Mouse (Mus musculus) B cell, adult 67 days (primary cell): ENCODE results near the gene Tarbp2. TPM values are rescaled to one million over a fixed set of nuclear protein-coding genes. Genes with fewer than 3 reads are reported as not detected.

ENCODE experiments used
- total RNA-seq, 2 experiments: library from RNA; stranded (reverse); gene quantifications; 4 replicates each; pipeline ENCODE4 v1.2.4; 2023

Gene Tarbp2
- 10 to 100 TPM; 50.8 to 57.4 TPM for total RNA-seq

DNA sequence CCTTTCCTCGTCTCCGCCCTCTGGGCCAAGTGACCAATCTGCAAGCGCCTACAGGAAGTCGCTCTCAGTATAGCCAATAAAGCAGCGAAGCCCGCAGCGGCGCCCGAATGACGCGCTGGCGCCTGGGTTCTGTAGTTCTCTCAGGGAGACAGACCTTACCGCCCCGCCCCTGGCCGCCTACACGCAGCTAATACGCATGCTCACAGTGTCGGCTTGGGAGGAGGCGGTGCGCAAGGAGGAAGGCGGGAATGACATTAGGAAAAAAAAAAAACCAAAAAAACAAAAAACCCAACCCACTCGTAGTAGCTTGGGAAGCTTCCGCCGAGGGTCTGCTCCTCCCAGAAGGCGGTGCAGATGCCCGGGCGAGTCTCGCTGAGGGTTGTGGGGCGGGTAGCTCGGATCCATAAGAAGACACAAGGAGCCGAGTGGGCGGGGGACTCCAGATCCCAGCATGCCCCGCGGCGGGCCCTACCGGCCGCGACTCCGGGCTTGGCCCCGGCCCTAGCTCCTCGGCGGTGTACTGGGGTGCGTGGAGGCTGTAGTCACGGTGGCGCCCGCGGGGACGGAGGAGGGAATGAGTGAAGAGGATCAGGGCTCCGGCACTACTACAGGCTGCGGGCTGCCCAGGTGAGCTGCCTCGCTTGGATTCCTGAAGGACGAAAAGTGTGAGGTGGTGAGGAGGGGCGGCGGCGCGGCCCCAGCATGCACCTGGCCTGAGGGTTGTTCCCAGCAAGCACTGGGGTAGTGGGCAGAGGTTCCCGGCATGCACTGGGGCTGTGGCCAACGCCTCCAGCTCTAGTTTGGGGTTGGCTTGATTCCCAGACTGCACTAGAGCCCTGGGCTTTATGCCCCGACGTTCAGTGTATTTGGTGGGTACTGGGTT is at the start of gene Tarbp2:
Tarbp2 (plus strand) TSS at position 217 of the 883 bp plus-strand sequence.

GRCm38 (mm10) chr15:102470183-102470604 is 47.8 kb upstream of the Tarbp2 start, which contains the start of gene Pcbp2:
Gene Pcbp2 (plus strand): TSS chr15:102470539.

GRCm38 (mm10) chr15:102503447-102503846 is 14.5 kb upstream of the Tarbp2 start, which contains the start of gene Gm10337:
Gene Gm10337 (plus strand): TSS chr15:102503722.

GRCm38 (mm10) chr15:102516728-102517404 is 1.1 kb upstream of the Tarbp2 start, which contains the start of gene Map3k12:
Gene Map3k12 (minus strand): TSS chr15:102517064.

DNA sequence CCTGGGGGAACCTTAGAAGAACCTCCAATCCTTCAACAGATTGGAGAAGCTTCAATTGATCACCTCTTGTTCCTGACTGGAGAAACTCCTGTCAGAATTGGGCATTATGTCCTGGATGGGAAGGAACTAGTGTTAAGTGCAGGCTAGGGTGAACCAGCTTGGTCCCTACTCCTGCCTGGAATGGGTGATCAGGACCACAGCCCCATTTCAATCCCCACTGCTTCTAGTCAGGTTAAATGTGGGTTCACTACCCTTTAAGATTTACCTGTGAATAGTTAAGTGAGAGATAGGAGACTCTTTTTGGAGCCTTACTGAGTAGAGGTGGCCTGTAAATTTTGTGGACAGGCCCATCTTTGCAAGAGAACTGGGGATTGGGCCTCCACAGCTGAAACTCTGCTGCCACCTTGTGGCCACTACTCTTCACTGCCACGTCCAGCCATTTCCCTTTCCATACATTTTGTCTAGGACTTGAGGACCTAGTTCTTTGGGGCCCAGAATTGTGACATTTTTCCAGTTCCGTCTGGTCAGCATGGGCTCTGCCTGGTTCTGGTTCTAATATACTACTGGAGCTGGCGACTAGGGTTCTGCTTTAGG is 7.0 kb downstream of the Tarbp2 start, which contains the start of gene Npff:
Npff (minus strand) TSS at position 51 of the 594 bp plus-strand sequence.

Other genes with a start within 250 kb of the Tarbp2 start
- not detected for gene Gm9918, start 247.6 kb upstream of the Tarbp2 start, total RNA-seq
- gene Mfsd5, start 238.7 kb upstream of the Tarbp2 start, total RNA-seq: 10 to 100 TPM; 28.8 to 32.5 TPM
- 1 to 10 TPM in 1 of 2 experiments, under 1 TPM in 1; 0.93 to 1.3 TPM for gene Espl1, start 221.9 kb upstream of the Tarbp2 start, total RNA-seq
- 100 to 1,000 TPM; 526 to 540 TPM for gene Pfdn5, start 192.1 kb upstream of the Tarbp2 start, total RNA-seq
- 10 to 100 TPM; 70.1 to 72.8 TPM for gene Myg1, start 186.5 kb upstream of the Tarbp2 start, total RNA-seq
- gene Aaas, start 167.4 kb upstream of the Tarbp2 start, total RNA-seq: 10 to 100 TPM; 60.7 to 62.9 TPM
- gene Sp7, start 151.0 kb upstream of the Tarbp2 start, total RNA-seq: not detected
- gene Sp1, start 112.0 kb upstream of the Tarbp2 start, total RNA-seq: 100 to 1,000 TPM; 183 TPM
- gene Amhr2, start 72.8 kb upstream of the Tarbp2 start, total RNA-seq: 1 to 10 TPM in 1 of 2 experiments, under 1 TPM in 1; 0.74 to 2.6 TPM
- 100 to 1,000 TPM in 1 of 2 experiments, 10 to 100 TPM in 1; 95.8 to 104 TPM for gene Prr13, start 59.2 kb upstream of the Tarbp2 start, total RNA-seq
- 100 to 1,000 TPM; 699 to 726 TPM for gene Pcbp2, start 47.7 kb upstream of the Tarbp2 start, total RNA-seq
- 1 to 10 TPM in 1 of 2 experiments, not detected in 1; 7.7 TPM for gene Gm10337, start 14.5 kb upstream of the Tarbp2 start, total RNA-seq
- 1 to 10 TPM; 1.3 TPM for gene Map3k12, start 1.1 kb upstream of the Tarbp2 start, total RNA-seq
- gene Npff, start 6.8 kb downstream of the Tarbp2 start, total RNA-seq: 10 to 100 TPM; 15.7 to 26.0 TPM
- 1 to 10 TPM; 2.4 to 3.2 TPM for gene Gm28047, start 106.9 kb downstream of the Tarbp2 start, total RNA-seq
- gene Atf7, start 107.3 kb downstream of the Tarbp2 start, total RNA-seq: 100 to 1,000 TPM; 146 to 155 TPM
- 1 to 10 TPM; 7.7 to 9.0 TPM for gene Atp5g2, start 154.2 kb downstream of the Tarbp2 start, total RNA-seq
- gene Calcoco1, start 204.0 kb downstream of the Tarbp2 start, total RNA-seq: 10 to 100 TPM; 55.1 to 59.3 TPM